Mouse (Mus musculus) heart, adult 2 months (tissue): ENCODE measurements at regions not wholly inside any gene's neighbourhood (a gene's known extent, or its start where the extent isn't known, plus 50 kb on each side); places are given as distances from the start of the nearest gene placed in this dataset.

ENCODE experiments used
- CTCF ChIP-seq: fragments of 200-600 bp; IDR thresholded peaks from 2 replicates; pipeline ENCODE4 v1.8.1; 2022; ENCODE audit warnings: antibody characterized with exemption, mild to moderate bottlenecking, moderate library complexity
- EP300 ChIP-seq: fragments of 200-500 bp; IDR thresholded peaks from 2 replicates; pipeline ENCODE4 v1.6.1; 2011; ENCODE audit warnings: low read depth, low read length, control low read depth; ENCODE audit not compliant: insufficient read depth

GRCm38 (mm10) chr15:87386513-87386983 lies 157.6 kb upstream of the Fam19a5 start:
- TF ChIP-seq CTCF (no peak), EP300 (no peak)
